Mouse (Mus musculus): ENCODE data around the gene Anapc15-ps. TPM values are rescaled to one million over a fixed set of nuclear protein-coding genes. Genes with fewer than 3 reads are reported as not detected.
"Not testable (repeated sequence)": the region's sequence is repeated elsewhere in the genome, so short reads cannot be mapped to it uniquely, and the experiment has no call there.

Anapc15-ps gene
- polyA plus RNA-seq, 1 experiment from 2014 or later: not detected

DNA sequence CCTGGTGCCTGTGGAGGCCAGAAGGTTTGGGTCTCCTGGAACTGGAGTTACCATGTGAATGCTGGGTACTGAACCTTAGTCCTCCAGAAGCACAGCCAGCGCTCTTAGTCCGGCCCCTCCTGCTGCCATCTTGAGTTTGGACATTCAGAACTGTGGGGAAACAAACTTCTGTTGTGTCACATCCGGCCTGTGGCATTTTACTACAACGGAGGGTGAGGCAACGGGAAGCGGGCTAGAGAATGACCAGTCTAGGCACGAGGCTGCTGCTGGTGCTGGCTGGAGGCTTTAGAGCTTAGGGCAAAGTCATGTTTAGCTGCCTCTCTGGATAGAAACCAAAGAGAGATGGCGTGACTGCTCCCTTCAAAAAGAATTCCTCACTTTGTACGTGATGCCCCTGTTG is 39.0 kb downstream of the Anapc15-ps start:
- ATAC-seq (ENCODE audit: low FRiP score): no peak
- Histone ChIP-seq H3K27me3 (no peaks in the 10 kb centered on the region), H3K4me3 (no peak overlapping the region), H3K27ac (no peak overlapping the region), H3K36me3 (no peaks in the 10 kb centered on the region), H3K9ac (no peak overlapping the region), H3K4me2 (replicated peaks) (no peak overlapping the region), H3K4me1 (no peaks in the 10 kb centered on the region), H3K9me3 (replicated peaks) (no peaks in the 10 kb centered on the region)
- 90% methylated on average over 9 of the region's 9 CpGs for WGBS

DNA sequence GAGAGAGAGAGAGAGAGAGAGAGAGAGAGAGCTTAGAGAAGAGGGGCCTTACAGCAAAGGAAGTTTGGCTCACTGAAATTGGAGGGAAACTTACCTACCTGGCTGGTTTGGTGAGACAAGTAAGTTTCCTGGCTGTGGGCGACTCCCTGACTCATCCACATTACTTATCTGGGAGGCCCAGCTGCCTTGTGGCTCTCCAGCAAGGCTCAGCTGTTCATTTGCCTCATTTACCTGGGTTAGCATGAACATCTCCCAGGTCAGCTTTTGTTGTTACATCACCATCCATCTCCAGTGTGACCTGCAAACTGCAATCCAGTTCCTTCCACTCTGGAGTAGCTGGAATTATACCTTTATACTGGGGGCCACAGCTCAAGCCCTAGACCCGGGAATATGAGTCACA is 41.7 kb downstream of the Anapc15-ps start:
- 81% methylated on average over 2 of the region's 2 CpGs for WGBS
- H3K9ac ChIP-seq: no peak overlapping the region
- no peaks in the 10 kb centered on the region for H3K4me1 ChIP-seq
- no peak overlapping the region for H3K4me3 ChIP-seq
- ATAC-seq (ENCODE audit: low FRiP score): no peak
- no peaks in the 10 kb centered on the region for H3K36me3 ChIP-seq
- H3K9me3 ChIP-seq (replicated peaks): no peaks in the 10 kb centered on the region
- H3K4me2 ChIP-seq (replicated peaks): no peak overlapping the region
- no peaks in the 10 kb centered on the region for H3K27me3 ChIP-seq
- no peak overlapping the region for H3K27ac ChIP-seq

DNA sequence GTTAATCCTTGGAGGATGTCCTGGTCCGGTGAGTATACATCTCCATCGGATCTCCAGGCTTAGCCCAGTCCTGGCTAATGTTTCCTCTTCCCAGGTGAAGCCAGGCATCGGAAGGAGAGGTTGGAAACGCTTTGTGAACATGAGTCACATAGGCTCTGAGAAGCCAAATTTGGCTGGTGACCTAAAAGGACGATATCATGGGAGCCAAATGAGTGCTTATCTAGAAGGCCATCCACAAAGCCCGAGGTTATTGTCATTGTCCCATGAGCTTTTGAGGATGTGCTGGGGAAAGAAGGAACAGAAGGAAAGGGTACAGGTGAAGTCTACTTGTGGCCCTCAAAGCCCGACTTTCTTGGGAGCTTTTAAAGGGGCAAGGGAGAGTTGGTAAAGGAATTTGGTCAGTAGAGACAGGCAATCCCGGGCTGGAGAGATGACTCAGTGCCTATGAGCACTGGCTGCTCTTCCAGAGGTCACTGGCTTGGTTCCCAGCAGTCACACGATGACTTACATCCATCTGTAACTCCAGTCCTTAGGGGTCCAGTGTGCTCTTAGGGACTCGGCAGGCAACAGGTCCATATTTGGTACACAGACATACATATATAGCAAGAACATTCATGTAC is 42.4 kb downstream of the Anapc15-ps start:
- no peaks in the 10 kb centered on the region for H3K36me3 ChIP-seq
- 86% methylated on average over 10 of the region's 10 CpGs for WGBS
- no peaks in the 10 kb centered on the region for H3K9me3 ChIP-seq (replicated peaks)
- no peak overlapping the region for H3K9ac ChIP-seq
- no peak overlapping the region for H3K4me2 ChIP-seq (replicated peaks)
- H3K27me3 ChIP-seq: no peaks in the 10 kb centered on the region
- H3K4me1 ChIP-seq: no peaks in the 10 kb centered on the region
- ATAC-seq (ENCODE audit: low FRiP score): no peak
- no peak overlapping the region for H3K4me3 ChIP-seq
- H3K27ac ChIP-seq: no peak overlapping the region

DNA sequence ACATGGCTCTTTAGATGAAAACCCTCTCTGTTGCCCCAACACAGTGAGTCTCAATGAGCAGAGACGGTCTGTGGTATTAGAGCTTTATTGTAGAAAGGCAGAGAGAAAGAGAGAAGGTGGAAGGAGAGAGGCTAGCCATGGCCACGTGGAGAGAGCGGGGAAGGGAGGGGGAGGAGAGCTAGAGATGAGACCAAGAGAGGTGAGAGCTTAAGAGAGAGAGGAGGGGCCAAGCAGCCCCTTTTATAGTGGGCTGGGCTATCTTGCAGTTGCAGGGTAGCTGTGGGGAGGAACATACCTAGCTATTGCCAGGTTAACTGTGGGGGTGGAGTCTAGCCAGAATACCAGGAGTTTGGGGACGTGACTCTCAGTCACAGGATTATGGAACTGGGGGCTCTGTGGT is 43.1 kb downstream of the Anapc15-ps start:
- not testable (repeated sequence) for H3K4me3 ChIP-seq; H3K4me2 ChIP-seq (replicated peaks); H3K36me3 ChIP-seq; H3K9ac ChIP-seq; H3K4me1 ChIP-seq; H3K27ac ChIP-seq; ATAC-seq (ENCODE audit: low FRiP score); H3K9me3 ChIP-seq (replicated peaks); H3K27me3 ChIP-seq
- WGBS: 85% methylated on average over 4 of the region's 4 CpGs

DNA sequence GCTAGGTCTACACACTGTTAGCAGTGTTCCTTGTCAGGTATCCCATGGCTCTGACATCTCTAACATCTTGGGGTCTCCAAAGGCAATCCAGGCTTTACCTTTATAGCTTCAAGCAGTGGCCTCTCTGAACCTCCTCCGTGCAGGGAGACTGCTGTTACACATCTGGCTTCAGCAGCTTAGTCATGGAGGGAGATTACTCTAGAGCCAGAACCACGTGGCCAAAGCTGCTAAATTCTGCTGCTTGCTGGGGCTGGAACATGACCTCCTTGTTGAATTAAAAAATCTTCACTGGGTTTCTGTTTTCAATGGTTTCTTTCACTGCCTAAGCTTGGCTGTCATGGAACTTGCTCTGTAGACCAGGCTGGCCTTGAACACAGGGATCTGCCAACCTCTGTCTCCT is 44.9 kb downstream of the Anapc15-ps start:
- no peaks in the 10 kb centered on the region for H3K27me3 ChIP-seq
- H3K9me3 ChIP-seq (replicated peaks): no peaks in the 10 kb centered on the region
- peaks cover 4% of the 10 kb centered on the region; the same call in 1 of the 2 replicates for H3K4me1 ChIP-seq
- WGBS: 63% methylated on average over 2 of the region's 2 CpGs
- H3K4me2 ChIP-seq (replicated peaks): no peak overlapping the region
- no peak overlapping the region for H3K9ac ChIP-seq
- H3K27ac ChIP-seq: no peak overlapping the region
- H3K36me3 ChIP-seq: no peaks in the 10 kb centered on the region
- no peak for ATAC-seq (ENCODE audit: low FRiP score)
- no peak overlapping the region for H3K4me3 ChIP-seq

DNA sequence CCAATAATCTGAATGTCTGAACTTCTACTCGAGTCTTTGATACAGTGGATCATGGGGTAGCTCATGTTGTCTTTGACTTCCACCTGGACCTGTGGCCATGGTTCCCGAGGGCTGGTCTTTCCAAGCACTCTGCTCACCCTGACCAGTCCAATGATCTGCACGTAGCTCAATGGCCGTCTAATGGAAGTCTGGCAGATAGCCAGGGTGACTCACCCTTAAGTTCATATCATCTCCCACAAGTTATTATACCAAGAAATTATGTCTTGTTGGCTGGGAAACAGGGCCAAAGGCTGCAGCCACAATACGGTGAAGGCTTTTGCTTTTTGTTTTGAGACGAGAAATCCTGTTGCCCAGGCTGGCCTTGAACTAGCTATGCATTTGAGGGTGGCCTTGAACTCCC is 45.9 kb downstream of the Anapc15-ps start:
- Histone ChIP-seq H3K9me3 (replicated peaks) (no peaks in the 10 kb centered on the region), H3K4me2 (replicated peaks) (no peak overlapping the region), H3K27ac (no peak overlapping the region), H3K36me3 (no peaks in the 10 kb centered on the region), H3K4me1 (peaks cover 8% of the 10 kb centered on the region), H3K9ac (no peak overlapping the region), H3K27me3 (no peaks in the 10 kb centered on the region), H3K4me3 (no peak overlapping the region)
- whole genome bisulfite sequencing: 92% methylated on average over 6 of the region's 6 CpGs
- no peak for ATAC-seq (ENCODE audit: low FRiP score)

DNA sequence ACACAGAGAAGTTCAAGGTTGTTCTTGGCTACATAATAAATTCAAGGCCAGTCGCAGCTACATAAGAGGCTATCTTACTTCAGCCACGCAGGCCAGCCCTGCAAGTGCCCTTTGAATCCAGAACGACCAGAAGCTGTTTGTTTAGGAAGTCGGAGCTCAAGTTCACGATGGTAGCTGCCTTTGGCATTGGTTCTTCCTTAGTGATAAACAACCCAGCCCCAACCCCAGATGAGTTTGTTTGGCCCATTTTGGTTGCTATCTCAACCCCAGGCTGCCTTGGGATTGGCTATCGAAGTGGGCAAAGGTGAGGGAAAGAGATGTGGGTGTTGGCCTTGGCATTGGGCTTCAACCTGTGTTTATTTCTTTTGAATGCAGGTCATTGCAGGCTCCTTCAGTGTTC is 48.0 kb downstream of the Anapc15-ps start:
- Histone ChIP-seq H3K9me3 (replicated peaks) (no peaks in the 10 kb centered on the region), H3K9ac (no peak overlapping the region), H3K27ac (no peak overlapping the region), H3K4me2 (replicated peaks) (no peak overlapping the region), H3K27me3 (no peaks in the 10 kb centered on the region), H3K4me1 (peaks cover 10% of the 10 kb centered on the region), H3K4me3 (no peak overlapping the region), H3K36me3 (no peaks in the 10 kb centered on the region)
- no peak for ATAC-seq (ENCODE audit: low FRiP score)
- WGBS: 92% methylated on average over 6 of the region's 6 CpGs

DNA sequence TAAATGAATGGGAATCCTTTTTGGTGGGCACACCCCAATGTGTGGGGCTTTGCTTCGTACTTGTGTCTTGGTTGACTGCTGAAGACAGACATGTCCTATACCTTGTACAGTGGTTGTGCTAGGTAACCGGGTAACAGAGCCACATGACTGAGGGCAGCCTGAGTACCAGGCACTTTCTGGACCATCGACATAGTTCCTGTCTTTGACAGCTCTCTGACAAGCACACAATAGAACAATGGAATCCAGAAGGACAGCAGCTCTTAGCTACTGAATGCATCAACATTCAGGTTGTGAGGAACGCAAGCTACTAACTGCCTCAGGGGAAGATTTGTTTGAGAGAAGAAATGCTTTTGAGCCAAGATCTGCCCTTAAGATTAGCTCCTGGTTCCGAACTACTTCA is 49.2 kb downstream of the Anapc15-ps start:
- ATAC-seq (ENCODE audit: low FRiP score): no peak
- Histone ChIP-seq H3K27me3 (no peaks in the 10 kb centered on the region), H3K9ac (no peak overlapping the region), H3K27ac (no peak overlapping the region), H3K4me3 (no peak overlapping the region), H3K4me2 (replicated peaks) (no peak overlapping the region), H3K9me3 (replicated peaks) (no peaks in the 10 kb centered on the region), H3K4me1 (peaks cover 19% of the 10 kb centered on the region), H3K36me3 (no peaks in the 10 kb centered on the region)
- WGBS: 38% methylated on average over 5 of the region's 5 CpGs

DNA sequence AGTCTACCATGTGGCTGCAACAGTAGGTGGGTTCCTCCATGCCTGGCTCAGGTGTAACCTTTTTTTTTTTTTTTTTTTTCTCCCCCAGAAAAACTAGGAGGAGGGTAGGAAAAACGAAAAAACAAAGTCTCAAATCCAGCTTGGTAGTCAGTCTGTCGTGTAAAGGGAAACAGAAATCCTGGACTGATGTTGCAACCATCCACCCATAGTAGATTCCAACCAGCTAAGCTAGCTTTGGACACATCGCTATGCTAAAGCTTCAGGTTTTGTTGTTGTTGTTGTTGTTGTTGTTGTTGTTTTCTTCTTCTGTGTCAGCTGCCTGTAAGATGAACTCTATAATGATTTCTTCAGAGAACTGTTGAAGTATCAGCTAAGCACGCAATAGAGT is 49.7 kb downstream of the Anapc15-ps start:
- no peak overlapping the region for H3K27ac ChIP-seq
- ATAC-seq (ENCODE audit: low FRiP score): no peak
- no peaks in the 10 kb centered on the region for H3K27me3 ChIP-seq

More for the DNA sequence above, 49.7 kb downstream of the Anapc15-ps start:
- no peaks in the 10 kb centered on the region for H3K9me3 ChIP-seq (replicated peaks)
- WGBS: 60% methylated on average over 4 of the region's 4 CpGs
- H3K9ac ChIP-seq: no peak overlapping the region
- peaks cover 19% of the 10 kb centered on the region for H3K4me1 ChIP-seq
- no peak overlapping the region for H3K4me3 ChIP-seq
- H3K36me3 ChIP-seq: no peaks in the 10 kb centered on the region
- H3K4me2 ChIP-seq (replicated peaks): no peak overlapping the region

Other genes starting within 250 kb of the Anapc15-ps start
- gene Mrpl42, start 171.5 kb downstream of the Anapc15-ps start, polyA plus RNA-seq (2016; fragmentation: Nextera tagmentation; extraction: Ambion mirVana): 246 and 265 TPM in 2 replicates
- 367 and 390 TPM in 2 replicates for gene Ube2n, start 158.3 kb downstream of the Anapc15-ps start, polyA plus RNA-seq (2016; fragmentation: Nextera tagmentation; extraction: Ambion mirVana)
- 123 and 126 TPM in 2 replicates for gene Nudt4, start 109.3 kb downstream of the Anapc15-ps start, polyA plus RNA-seq (2016; fragmentation: Nextera tagmentation; extraction: Ambion mirVana)
- gene Gm33543, start 169.5 kb upstream of the Anapc15-ps start, polyA plus RNA-seq (2016; fragmentation: Nextera tagmentation; extraction: Ambion mirVana): not detected in 2 replicates